Mouse (Mus musculus) ES-Bruce4 (cell line): Measurements from ENCODE around the gene Wdfy3. TPM values are rescaled to one million over a fixed set of nuclear protein-coding genes. Genes with fewer than 3 reads are reported as not detected.

ENCODE experiments used
- H3K27ac ChIP-seq: 2 replicates; pipeline ENCODE4 v1.5.1; 2012; ENCODE audit warnings: low read length, inconsistent platforms; ENCODE audit not compliant: insufficient read depth
- H3K27me3 ChIP-seq: 2 replicates; pipeline ENCODE4 v1.6.1; 2012; ENCODE audit warnings: mild to moderate bottlenecking, low read length, inconsistent platforms; ENCODE audit not compliant: control insufficient read depth, poor library complexity, insufficient read depth, severe bottlenecking
- H3K36me3 ChIP-seq: 2 replicates; pipeline ENCODE4 v1.6.1; 2012; ENCODE audit warnings: inconsistent platforms, mild to moderate bottlenecking, low read length, moderate library complexity; ENCODE audit not compliant: control insufficient read depth, poor library complexity, insufficient read depth, severe bottlenecking
- H3K4me1 ChIP-seq: one replicate; pipeline ENCODE4 v1.8.1; 2011; ENCODE audit warnings: low read length; ENCODE audit not compliant: control insufficient read depth, insufficient read depth
- H3K4me3 ChIP-seq: 2 replicates; pipeline ENCODE4 v1.5.1; 2011; ENCODE audit warnings: low read depth, mild to moderate bottlenecking, low read length
- H3K9ac ChIP-seq: 2 replicates; pipeline ENCODE4 v1.6.1; 2012; ENCODE audit warnings: low read depth, mild to moderate bottlenecking, inconsistent platforms; ENCODE audit not compliant: poor library complexity, severe bottlenecking
- H3K9me3 ChIP-seq: replicated peaks from 2 replicates; pipeline ENCODE4 v1.6.1; 2012; ENCODE audit warnings: mild to moderate bottlenecking, low read length, inconsistent platforms; ENCODE audit not compliant: control insufficient read depth, poor library complexity, insufficient read depth, severe bottlenecking
- CTCF ChIP-seq: IDR thresholded peaks from one replicate; pipeline ENCODE4 v1.8.1; 2011; ENCODE audit warnings: low read depth, low read length
- EP300 ChIP-seq: IDR thresholded peaks from 2 replicates; pipeline ENCODE4 v1.6.1; 2011; ENCODE audit warnings: low read depth, low read length; ENCODE audit not compliant: insufficient read depth
- POLR2A ChIP-seq: IDR thresholded peaks from one replicate; pipeline ENCODE4 v1.8.1; 2011; ENCODE audit warnings: low read length; ENCODE audit not compliant: insufficient read depth
- polyA plus RNA-seq: library from polyadenylated mRNA; stranded (reverse); fragments of >200 nt; gene quantifications from 2 replicates; pipeline ENCODE4 v1.2.4, GENCODE M21; 2011; ENCODE audit warnings: low read depth; ENCODE audit not compliant: missing spikeins, insufficient read depth, insufficient read length

Wdfy3 gene
- polyA plus RNA-seq, 1 experiment, result 20.2 TPM

DNA sequence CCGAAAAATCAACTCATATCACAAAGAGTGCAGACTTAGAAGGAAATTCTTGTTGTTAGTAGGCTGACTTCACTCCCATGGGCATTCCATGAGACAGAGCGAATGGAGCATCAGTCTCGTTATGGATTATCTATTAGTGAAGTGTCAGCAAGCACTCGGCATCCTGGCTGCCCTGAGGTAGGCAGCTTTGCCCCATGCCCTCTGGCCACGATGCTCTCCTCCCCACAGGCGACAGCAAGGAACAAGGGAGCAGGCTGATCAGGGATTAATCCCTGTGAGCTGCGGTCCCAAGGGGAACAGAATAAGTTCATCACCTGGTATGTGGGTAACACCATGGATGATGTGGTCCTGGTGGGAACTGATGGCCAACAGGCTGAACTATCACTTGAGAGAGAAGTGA is 55.9 kb downstream of the Wdfy3 start:
- Histone ChIP-seq H3K27ac (peak overlapping the region; percentile 73), H3K4me3 (no peak overlapping the region), H3K4me1 (peaks cover 5% of the 10 kb centered on the region), H3K27me3 (no peaks in the 10 kb centered on the region), H3K9me3 (no peaks in the 10 kb centered on the region), H3K9ac (no peak overlapping the region), H3K36me3 (no peaks in the 10 kb centered on the region)
- TF ChIP-seq POLR2A (no peak), EP300 (no peak), CTCF (no peak)

DNA sequence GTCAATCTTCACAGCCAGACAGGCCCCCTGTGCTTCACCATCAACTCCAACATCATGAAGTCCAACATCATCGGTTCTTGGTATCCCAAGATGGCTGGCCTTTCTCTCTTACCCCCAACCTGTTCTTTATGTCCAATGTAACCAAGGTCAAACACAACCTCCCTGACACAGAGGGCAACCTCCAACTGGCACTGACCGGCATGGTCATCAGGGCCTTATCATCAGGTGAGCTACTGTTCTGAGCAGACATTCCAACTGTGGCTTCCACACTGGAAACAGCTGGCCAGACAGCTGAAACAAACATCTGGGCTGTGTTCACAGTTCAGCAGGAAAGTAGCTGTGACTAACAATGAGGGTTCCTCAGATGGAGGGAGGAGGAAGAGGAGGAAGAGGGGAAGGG is 58.8 kb downstream of the Wdfy3 start:
- Histone ChIP-seq H3K27ac (no peak overlapping the region), H3K9me3 (no peaks in the 10 kb centered on the region), H3K36me3 (no peaks in the 10 kb centered on the region)

DNA sequence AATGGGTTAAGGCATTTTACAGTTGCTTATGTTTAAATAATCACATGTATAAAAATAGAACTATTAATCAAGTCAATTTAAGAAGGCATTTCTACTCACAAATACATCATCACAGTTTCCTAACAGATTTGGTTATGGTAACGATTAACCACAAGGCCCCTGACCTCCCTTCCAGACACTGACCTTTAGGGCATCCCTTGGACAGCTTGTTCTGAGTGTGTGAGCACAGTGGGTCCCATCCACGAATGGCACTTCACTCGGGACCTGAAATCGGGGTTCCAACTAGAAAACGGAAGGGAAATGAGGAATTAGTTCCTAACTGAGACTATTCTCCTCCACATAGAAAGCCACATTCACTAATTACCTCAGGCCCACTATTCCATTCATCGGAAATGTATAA is 60.1 kb downstream of the Wdfy3 start:
- Histone ChIP-seq H3K9me3 (no peaks in the 10 kb centered on the region), H3K4me3 (no peak overlapping the region), H3K9ac (no peak overlapping the region), H3K36me3 (no peaks in the 10 kb centered on the region), H3K27ac (no peak overlapping the region), H3K4me1 (peaks cover 7% of the 10 kb centered on the region), H3K27me3 (no peaks in the 10 kb centered on the region)
- TF ChIP-seq EP300 (no peak), POLR2A (no peak), CTCF (no peak)

More for the DNA sequence above, 58.8 kb downstream of the Wdfy3 start:
- Histone ChIP-seq H3K27me3 (no peaks in the 10 kb centered on the region), H3K4me1 (peaks cover 7% of the 10 kb centered on the region), H3K4me3 (no peak overlapping the region), H3K9ac (no peak overlapping the region)
- no peak for TF ChIP-seq CTCF
- TF ChIP-seq EP300, result no peak
- no peak for TF ChIP-seq POLR2A

DNA sequence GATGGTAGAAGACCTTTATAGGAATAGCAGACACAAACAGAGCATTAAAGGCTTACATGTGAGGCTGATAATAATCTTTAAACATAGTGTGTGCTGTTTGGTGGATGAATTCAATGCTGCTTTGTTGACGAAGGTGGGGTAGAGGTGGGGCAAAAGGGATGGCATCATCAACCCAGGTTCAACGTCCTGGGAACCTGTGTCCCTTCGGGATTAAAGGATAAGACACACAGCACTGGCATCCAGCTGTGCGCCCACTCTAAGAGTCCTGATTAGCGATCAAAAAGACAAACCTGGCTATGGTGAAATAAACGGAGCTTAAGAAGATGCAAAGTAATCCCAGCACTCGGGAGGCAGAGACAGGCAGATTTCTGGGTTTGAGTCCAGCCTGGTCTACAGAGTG is 61.0 kb downstream of the Wdfy3 start:
- Histone ChIP-seq H3K9ac (no peak overlapping the region), H3K9me3 (no peaks in the 10 kb centered on the region), H3K4me3 (no peak overlapping the region), H3K4me1 (peaks cover 4% of the 10 kb centered on the region), H3K27me3 (no peaks in the 10 kb centered on the region), H3K27ac (no peak overlapping the region), H3K36me3 (no peaks in the 10 kb centered on the region)
- TF ChIP-seq EP300 (no peak), POLR2A (no peak), CTCF (no peak)

DNA sequence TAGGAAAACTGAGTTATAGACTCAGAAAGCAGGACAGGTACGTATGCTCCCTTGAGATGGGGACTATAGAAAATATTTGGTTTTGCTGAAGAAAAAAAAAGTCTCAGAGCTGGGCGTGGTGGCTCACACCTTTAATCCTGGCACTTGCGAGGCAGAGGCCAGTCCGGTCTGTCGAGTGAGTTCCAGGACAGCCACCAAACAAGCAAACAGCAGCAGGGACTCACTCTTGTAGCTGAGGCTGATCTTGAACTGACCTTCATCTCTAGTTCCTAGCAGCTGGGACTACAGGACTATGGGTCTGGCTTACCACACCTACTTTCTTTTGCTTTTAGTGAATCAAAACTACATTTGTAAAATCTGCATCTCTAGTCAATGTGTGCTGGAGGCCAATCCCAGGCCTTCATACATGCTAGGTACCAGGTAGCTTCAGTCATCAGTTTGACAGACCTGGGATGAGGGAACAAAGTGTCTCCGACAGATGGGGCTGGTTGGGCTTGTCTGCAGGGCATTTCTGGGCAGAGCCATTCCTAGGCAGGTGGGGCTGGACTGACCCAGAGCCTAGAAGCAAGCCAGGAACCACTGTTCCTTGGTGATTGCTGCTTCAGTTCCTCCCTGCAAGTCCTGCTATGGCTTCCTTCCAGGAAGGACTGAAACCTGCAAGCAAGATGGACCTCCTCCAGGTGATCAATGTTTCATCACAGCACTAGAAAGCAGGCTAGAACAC is 63.3 kb downstream of the Wdfy3 start:
- peaks cover 4% of the 10 kb centered on the region for H3K4me1 ChIP-seq
- H3K27me3 ChIP-seq, result no peaks in the 10 kb centered on the region
- H3K27ac ChIP-seq, result peak overlapping the region; percentile 63
- TF ChIP-seq POLR2A (no peak), EP300 (peak; percentile 56; the same call in 1 of the 2 replicates), CTCF (peak; percentile 1)
- no peak overlapping the region for H3K4me3 ChIP-seq
- H3K36me3 ChIP-seq, result no peaks in the 10 kb centered on the region
- no peaks in the 10 kb centered on the region for H3K9me3 ChIP-seq
- H3K9ac ChIP-seq, result no peak overlapping the region

DNA sequence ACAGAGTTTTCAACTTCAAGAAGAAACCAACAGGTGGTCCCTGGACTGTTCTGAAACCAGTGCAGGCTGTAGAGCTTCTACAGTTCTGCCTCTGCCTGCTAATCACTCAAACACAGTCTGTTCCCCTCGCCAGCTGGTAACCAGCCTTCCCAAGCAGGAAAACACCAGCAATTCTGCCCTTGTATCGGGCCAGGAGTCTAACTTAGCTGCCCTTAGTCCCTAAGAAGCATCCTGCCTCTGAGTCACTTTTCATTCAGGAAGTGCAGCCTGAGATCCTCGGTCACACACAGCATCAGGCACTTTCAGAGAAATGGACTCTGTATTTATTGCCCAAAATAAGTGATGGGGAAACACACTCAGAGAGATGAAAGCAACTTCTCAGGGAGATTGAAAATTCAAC is 66.3 kb downstream of the Wdfy3 start:
- peaks cover 2% of the 10 kb centered on the region for H3K4me1 ChIP-seq
- H3K4me3 ChIP-seq, result no peak overlapping the region
- no peak for TF ChIP-seq POLR2A
- no peak for TF ChIP-seq CTCF
- TF ChIP-seq EP300, result no peak
- H3K9me3 ChIP-seq, result no peaks in the 10 kb centered on the region
- no peak overlapping the region for H3K9ac ChIP-seq
- no peaks in the 10 kb centered on the region for H3K36me3 ChIP-seq
- no peaks in the 10 kb centered on the region for H3K27me3 ChIP-seq
- H3K27ac ChIP-seq, result no peak overlapping the region
